In the genomic region with DNA sequence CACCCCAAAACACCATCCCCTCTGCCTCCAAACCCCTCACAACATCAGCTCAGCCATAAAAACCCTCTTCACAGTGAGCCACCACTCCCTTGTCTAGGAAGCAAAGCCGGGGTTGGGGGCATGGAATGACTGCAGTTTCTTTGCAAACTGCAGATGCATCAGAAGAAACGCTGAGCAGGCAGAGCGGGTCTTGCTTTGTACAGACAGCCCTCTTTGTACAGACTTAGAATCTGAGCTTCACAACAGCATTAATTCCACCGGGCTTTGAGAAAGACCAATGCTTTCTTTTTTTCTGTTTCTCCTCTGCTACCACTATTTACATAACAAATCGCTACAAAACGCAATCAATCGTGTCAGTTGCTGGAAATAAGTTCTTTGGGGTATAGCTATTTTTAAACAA, we compare ENCODE assay signal across 17 mouse cellular contexts.
DNase-seq lines count a peak whose midpoint lies in the region; ATAC-seq and TF ChIP-seq lines count a peak whose summit lies in the region.
"Had no signal": no experiment of that assay in that cellular context is flagged by ENCODE, and none has a peak within 500 bp of the region (broad histone marks: within the 10 kb centered on the region; RNA-seq: fewer than 3 reads in every experiment).

No protein-coding gene starts in this region.

- no peaks in the 10 kb centered on the region for H3K27me3 ChIP-seq in lung, embryonic 14.5 days (ENCODE audit: insufficient read depth, low read length)
- H3K27me3 ChIP-seq in liver, embryonic 12.5 days (replicated peaks): no peaks in the 10 kb centered on the region
- H3K27me3 ChIP-seq: heart, embryonic 13.5 days had no signal

- WGBS in lung, embryonic 14.5 days: 36% methylated on average over 7 of the region's 7 CpGs
- WGBS in lung, adult 2 months: 46% methylated on average over 7 of the region's 7 CpGs
- 47% methylated on average over 7 of the region's 7 CpGs for WGBS in liver, embryonic 12.5 days (ENCODE audit: insufficient replicate concordance)

- TF ChIP-seq POLR2A in lung, adult 2 months (IDR thresholded peaks at IDR 0.05; ENCODE audit: borderline replicate concordance, extremely low read depth, low read depth, low read length): no peak

- DNase-seq in frontal cortex, adult 2 months (ENCODE audit: extremely low spot score in 1 of 2, low spot score in 1 of 2): no peak
- DNase-seq in lung, embryonic 14.5 days: peak; percentile 13
- no peak for DNase-seq in lung, adult 2 months
- peak; percentile 16 for DNase-seq in brain, adult 2 months (ENCODE audit: low read depth, low spot score)
- no peak for DNase-seq in c-Kit-positive CD71-positive TER-119-positive erythroid progenitor cells, embryonic 14.5 days (ENCODE audit: low spot score)
- DNase-seq: adrenal gland, postnatal 10 days; cerebellum, adult 2 months; cerebellum, postnatal 10 days; gastrocnemius, postnatal 14 days; heart, postnatal 36 days; kidney, adult 2 months had no signal

- no peaks in the 10 kb centered on the region for H3K36me3 ChIP-seq in lung, embryonic 14.5 days (ENCODE audit: insufficient read depth)
- no peaks in the 10 kb centered on the region for H3K36me3 ChIP-seq in liver, embryonic 12.5 days
- H3K36me3 ChIP-seq: G1E; heart, embryonic 13.5 days had no signal

- no peak overlapping the region for H3K9ac ChIP-seq in lung, embryonic 14.5 days
- H3K9ac ChIP-seq in liver, embryonic 12.5 days: no peak overlapping the region
- H3K9ac ChIP-seq: heart, embryonic 13.5 days had no signal

- H3K4me1 ChIP-seq in lung, embryonic 14.5 days (ENCODE audit: insufficient read depth): no peaks in the 10 kb centered on the region
- H3K4me1 ChIP-seq in lung, adult 2 months (ENCODE audit: control insufficient read depth, insufficient read depth, low read length): no peaks in the 10 kb centered on the region
- no peaks in the 10 kb centered on the region for H3K4me1 ChIP-seq in liver, embryonic 12.5 days
- H3K4me1 ChIP-seq: heart, embryonic 13.5 days had no signal

- no peak overlapping the region for H3K4me3 ChIP-seq in lung, embryonic 14.5 days (ENCODE audit: low read depth, low read length)
- no peak overlapping the region for H3K4me3 ChIP-seq in lung, adult 2 months (replicated peaks; ENCODE audit: extremely low read depth, low read depth, low read length)
- H3K4me3 ChIP-seq in liver, embryonic 12.5 days: no peak overlapping the region
- H3K4me3 ChIP-seq: heart, embryonic 13.5 days had no signal

- ATAC-seq in frontal cortex, adult (ENCODE audit: low TSS enrichment): peak; percentile 67
- no peak for ATAC-seq in lung, embryonic 14.5 days (ENCODE audit: insufficient read depth)
- no peak for ATAC-seq in liver, embryonic 12.5 days
- ATAC-seq: hindbrain, postnatal 0 days; intestine, embryonic 16.5 days had no signal

- no peak for TF ChIP-seq CTCF in lung, embryonic 14.5 days (IDR thresholded peaks at IDR 0.05; ENCODE audit: low read depth)
- TF ChIP-seq CTCF in lung, adult 2 months (IDR thresholded peaks at IDR 0.05; ENCODE audit: insufficient read depth, low read length): no peak

- no peak overlapping the region for H3K4me2 ChIP-seq in lung, embryonic 14.5 days
- H3K4me2 ChIP-seq in liver, embryonic 12.5 days: no peak overlapping the region
- H3K4me2 ChIP-seq: heart, embryonic 13.5 days had no signal

- no peaks in the 10 kb centered on the region for H3K9me3 ChIP-seq in lung, embryonic 14.5 days (ENCODE audit: low read depth, low read length)
- no peaks in the 10 kb centered on the region for H3K9me3 ChIP-seq in liver, embryonic 12.5 days (replicated peaks)
- H3K9me3 ChIP-seq: heart, embryonic 13.5 days had no signal

- no peak overlapping the region for H3K27ac ChIP-seq in lung, embryonic 14.5 days (ENCODE audit: low read depth)
- no peak overlapping the region for H3K27ac ChIP-seq in liver, embryonic 12.5 days
- H3K27ac ChIP-seq: heart, embryonic 13.5 days; hindbrain, postnatal 0 days had no signal

Comparison
In these comparisons a context has a peak if more than half of its experiments do, and no peak if none do; other contexts are left out.
1. DNase-seq: peak in lung, embryonic 14.5 days (single experiment) and brain, adult 2 months (single experiment); none in frontal cortex, adult 2 months (0 of 2), lung, adult 2 months (single experiment) and c-Kit-positive CD71-positive TER-119-positive erythroid progenitor cells, embryonic 14.5 days (single experiment).